Mouse (Mus musculus) embryonic fibroblast, embryonic 13.5 days (primary cell): Measurements from ENCODE around the gene Actl6b.

ENCODE experiments used
- CTCF ChIP-seq: IDR thresholded peaks from 2 replicates; pipeline ENCODE4 v1.5.1; 2011; ENCODE audit warnings: mild to moderate bottlenecking, control low read depth, low read length, moderate library complexity, borderline replicate concordance; ENCODE audit not compliant: insufficient read depth
- POLR2A ChIP-seq: IDR thresholded peaks from 2 replicates; pipeline ENCODE4 v1.6.1; 2011; ENCODE audit warnings: low read depth, mild to moderate bottlenecking, control low read depth, low read length, moderate library complexity

GRCm38 (mm10) chr5:137562965-137563364, 9.6 kb downstream of the Actl6b start:
- no peak for TF ChIP-seq POLR2A
- TF ChIP-seq CTCF: no peak
